Mouse (Mus musculus) erythroblast, embryonic 14.5 days (primary cell): ENCODE results near the gene Ptprn2. TPM values are rescaled to one million over a fixed set of nuclear protein-coding genes. Genes with fewer than 3 reads are reported as not detected.

ENCODE experiments used
- H3K27me3 ChIP-seq: 2 replicates; pipeline ENCODE4 v1.6.1; 2012; ENCODE audit warnings: inconsistent platforms; ENCODE audit not compliant: control insufficient read depth
- H3K36me3 ChIP-seq: 2 replicates; pipeline ENCODE4 v1.6.1; 2012; ENCODE audit warnings: mild to moderate bottlenecking, inconsistent platforms; ENCODE audit not compliant: control insufficient read depth
- H3K4me1 ChIP-seq: 2 replicates; pipeline ENCODE4 v1.6.1; 2012; ENCODE audit warnings: inconsistent platforms; ENCODE audit not compliant: control insufficient read depth
- H3K4me3 ChIP-seq: replicated peaks from 2 replicates; pipeline ENCODE3; 2012; ENCODE audit warnings: moderate library complexity, mild to moderate bottlenecking, inconsistent platforms
- H3K9me3 ChIP-seq: 2 replicates; pipeline ENCODE4 v1.6.1; 2012; ENCODE audit warnings: low read length, inconsistent platforms, mixed read lengths; ENCODE audit not compliant: control insufficient read depth
- GATA1 ChIP-seq: IDR thresholded peaks from 2 replicates; pipeline ENCODE4 v1.6.1; 2012; ENCODE audit warnings: low read length, inconsistent platforms, mixed read lengths
- TAL1 ChIP-seq: IDR thresholded peaks from 3 replicates; pipeline ENCODE4 v1.6.1; 2012; ENCODE audit warnings: low read length, inconsistent platforms, mixed read lengths
- polyA plus RNA-seq: library from polyadenylated mRNA; stranded (reverse); fragments of >175 nt; gene quantifications from 2 replicates; pipeline ENCODE4 v1.2.3, GENCODE M21; 2012

The Ptprn2 gene
- polyA plus RNA-seq, 1 experiment: 0.03 TPM

DNA sequence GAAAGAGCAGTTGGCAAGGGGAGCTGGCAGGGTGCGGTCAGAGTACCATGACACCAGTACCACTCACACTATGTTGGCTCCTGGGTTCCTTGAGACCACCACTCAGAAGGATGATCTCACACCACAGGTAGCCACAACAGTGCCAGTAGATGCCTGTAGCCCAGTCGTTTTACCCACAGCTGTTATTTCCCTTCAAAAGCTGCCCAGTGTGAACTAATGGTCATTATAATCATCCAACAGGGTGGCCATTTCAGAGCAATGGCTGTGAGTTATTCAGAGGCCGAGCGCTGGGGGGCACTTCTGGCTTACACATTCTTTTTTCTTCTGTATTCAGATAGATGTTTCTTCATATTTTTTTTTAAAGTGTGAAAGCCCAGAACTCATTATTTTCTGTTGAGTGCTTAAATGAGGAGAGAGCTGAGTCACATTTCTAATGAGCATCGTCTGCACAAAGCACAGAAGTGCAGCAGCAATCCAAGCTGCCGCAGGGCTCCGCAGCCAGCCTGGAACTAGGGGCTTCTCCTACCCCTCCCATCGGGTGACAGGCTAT is 357.3 kb downstream of the Ptprn2 start:
- H3K4me1 ChIP-seq: no peaks in the 10 kb centered on the region
- TF ChIP-seq GATA1: no peak
- no peak for TF ChIP-seq TAL1
- H3K9me3 ChIP-seq: peaks cover 23% of the 10 kb centered on the region
- no peaks in the 10 kb centered on the region for H3K27me3 ChIP-seq
- no peak overlapping the region for H3K4me3 ChIP-seq
- H3K36me3 ChIP-seq: no peaks in the 10 kb centered on the region

DNA sequence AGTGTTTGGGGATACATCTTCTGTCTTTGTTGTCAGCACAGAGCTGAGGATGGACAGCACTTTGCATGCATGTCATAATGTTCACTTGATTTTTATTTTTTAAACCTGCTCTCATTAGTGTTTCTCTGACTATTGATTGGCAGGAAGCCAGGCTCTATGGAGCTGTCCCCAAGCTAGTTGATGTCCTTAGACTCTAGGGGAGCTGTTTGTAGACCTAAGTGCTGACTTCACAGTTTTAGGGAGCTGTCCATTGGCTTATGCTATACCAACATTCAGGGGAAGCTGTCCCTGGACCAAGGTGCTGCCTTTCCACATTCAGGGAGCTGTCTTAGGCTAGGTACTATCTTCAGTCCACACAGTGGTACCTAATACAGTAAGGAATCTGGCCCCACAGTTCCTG is 360.7 kb downstream of the Ptprn2 start:
- TF ChIP-seq TAL1 (no peak), GATA1 (no peak)

DNA sequence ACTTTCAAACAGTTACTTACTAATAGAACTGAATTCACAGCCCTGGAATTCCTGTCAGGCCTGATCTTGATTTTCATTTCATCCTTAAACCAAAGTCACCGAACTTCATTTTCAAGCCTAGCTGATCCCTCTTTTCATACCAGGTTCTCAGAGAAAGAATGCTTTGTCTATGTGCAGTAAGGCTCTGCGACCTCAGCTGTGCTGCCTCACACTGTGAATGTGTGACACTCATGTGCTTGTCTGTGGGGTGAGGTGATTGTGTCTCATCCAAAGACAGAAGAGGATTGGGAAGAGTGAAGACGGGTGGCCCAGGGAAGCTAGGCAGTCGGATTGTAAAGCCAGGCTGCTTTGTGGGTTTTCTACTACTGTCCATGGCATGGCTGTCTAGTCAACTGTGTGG is 361.5 kb downstream of the Ptprn2 start:
- peaks cover 11% of the 10 kb centered on the region for H3K9me3 ChIP-seq
- H3K27me3 ChIP-seq: no peaks in the 10 kb centered on the region
- H3K36me3 ChIP-seq: no peaks in the 10 kb centered on the region
- H3K4me1 ChIP-seq: no peaks in the 10 kb centered on the region
- no peak for TF ChIP-seq GATA1
- TF ChIP-seq TAL1: no peak
- H3K4me3 ChIP-seq: no peak overlapping the region

More for the DNA sequence above, 360.7 kb downstream of the Ptprn2 start:
- no peaks in the 10 kb centered on the region for H3K36me3 ChIP-seq
- H3K4me3 ChIP-seq: no peak overlapping the region
- H3K9me3 ChIP-seq: peaks cover 14% of the 10 kb centered on the region
- H3K4me1 ChIP-seq: no peaks in the 10 kb centered on the region
- no peaks in the 10 kb centered on the region for H3K27me3 ChIP-seq

GRCm38 (mm10) chr12:116856307-116856706 is 370.8 kb downstream of the Ptprn2 start:
- Histone ChIP-seq H3K27me3 (no peaks in the 10 kb centered on the region), H3K4me1 (no peaks in the 10 kb centered on the region), H3K9me3 (peaks cover 27% of the 10 kb centered on the region), H3K36me3 (no peaks in the 10 kb centered on the region), H3K4me3 (no peak overlapping the region)
- TF ChIP-seq GATA1 (no peak), TAL1 (no peak)

DNA sequence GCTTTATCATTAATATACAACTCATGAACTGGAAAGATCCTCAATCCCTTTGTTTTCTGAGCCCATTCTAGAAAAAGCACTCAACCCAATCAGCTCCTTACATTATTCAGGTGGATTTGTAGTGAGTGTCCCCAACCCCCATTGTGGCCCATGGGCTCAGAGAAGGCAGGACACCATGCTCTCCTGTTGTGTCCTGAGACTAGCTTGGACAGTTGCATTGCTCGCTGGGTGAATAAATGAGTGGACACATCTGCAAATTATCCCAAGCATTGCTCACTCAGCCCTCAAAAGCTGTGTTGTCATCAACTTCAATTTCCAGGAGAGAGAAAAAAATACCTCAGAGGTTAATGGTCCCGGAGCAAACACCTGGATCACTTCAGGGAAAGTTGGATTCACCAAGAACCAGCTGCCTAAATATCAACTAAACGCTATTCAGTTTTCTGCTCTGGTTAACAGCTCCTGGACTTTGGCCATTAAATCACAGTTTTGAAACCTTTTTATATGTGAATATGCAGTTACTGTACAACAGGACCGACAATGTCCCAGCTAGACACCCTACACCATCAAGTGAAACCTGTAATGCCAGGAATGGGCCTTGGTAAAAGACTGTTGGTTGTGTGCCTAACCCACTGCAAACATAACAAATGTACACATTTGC is 376.0 kb downstream of the Ptprn2 start:
- TF ChIP-seq TAL1 (no peak), GATA1 (no peak)
- no peaks in the 10 kb centered on the region for H3K36me3 ChIP-seq
- H3K4me1 ChIP-seq: no peaks in the 10 kb centered on the region
- no peak overlapping the region for H3K4me3 ChIP-seq
- no peaks in the 10 kb centered on the region for H3K27me3 ChIP-seq
- peaks cover 13% of the 10 kb centered on the region for H3K9me3 ChIP-seq

GRCm38 (mm10) chr12:116863291-116863899 is 377.9 kb downstream of the Ptprn2 start:
- Histone ChIP-seq H3K36me3 (no peaks in the 10 kb centered on the region), H3K4me1 (no peaks in the 10 kb centered on the region), H3K4me3 (no peak overlapping the region), H3K9me3 (peaks cover 17% of the 10 kb centered on the region), H3K27me3 (no peaks in the 10 kb centered on the region)
- no peak for TF ChIP-seq TAL1

DNA sequence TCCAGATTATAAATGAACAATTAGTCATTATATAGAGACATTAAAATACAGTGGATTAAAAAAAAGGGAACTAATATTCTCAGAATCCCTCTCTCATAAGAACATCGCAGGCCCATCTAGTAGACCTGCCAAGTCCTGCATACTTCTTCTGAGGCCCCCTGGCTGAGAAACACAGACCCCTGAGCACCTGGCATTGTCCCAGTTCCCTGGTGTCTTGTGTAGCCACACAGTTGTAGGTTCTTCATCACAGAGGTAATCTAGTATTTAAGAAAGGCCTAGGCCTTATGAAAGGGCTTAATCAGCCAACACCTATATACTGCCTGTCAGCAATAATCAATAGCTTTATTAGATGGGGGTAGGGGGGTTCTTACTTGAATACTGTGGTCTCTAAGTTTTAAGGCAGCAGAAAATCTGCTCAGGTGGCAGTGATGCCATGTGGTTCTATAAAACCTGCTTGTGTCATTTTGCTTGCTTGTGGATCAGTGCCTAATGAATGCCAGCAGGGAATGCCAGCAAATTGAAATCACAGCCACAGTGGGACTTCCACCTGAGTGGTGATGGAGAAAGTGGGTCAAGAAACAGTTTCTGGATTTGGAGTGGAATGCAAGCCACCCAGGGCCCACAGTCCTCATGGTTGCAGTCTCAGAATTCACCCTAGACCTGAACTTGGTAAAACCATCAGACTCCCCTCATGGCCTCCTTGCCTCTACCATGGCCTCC is 388.5 kb downstream of the Ptprn2 start:
- no peak for TF ChIP-seq GATA1
- TF ChIP-seq TAL1: no peak
- H3K36me3 ChIP-seq: no peaks in the 10 kb centered on the region
- H3K9me3 ChIP-seq: no peaks in the 10 kb centered on the region
- H3K4me1 ChIP-seq: no peaks in the 10 kb centered on the region
- H3K27me3 ChIP-seq: no peaks in the 10 kb centered on the region
- no peak overlapping the region for H3K4me3 ChIP-seq

DNA sequence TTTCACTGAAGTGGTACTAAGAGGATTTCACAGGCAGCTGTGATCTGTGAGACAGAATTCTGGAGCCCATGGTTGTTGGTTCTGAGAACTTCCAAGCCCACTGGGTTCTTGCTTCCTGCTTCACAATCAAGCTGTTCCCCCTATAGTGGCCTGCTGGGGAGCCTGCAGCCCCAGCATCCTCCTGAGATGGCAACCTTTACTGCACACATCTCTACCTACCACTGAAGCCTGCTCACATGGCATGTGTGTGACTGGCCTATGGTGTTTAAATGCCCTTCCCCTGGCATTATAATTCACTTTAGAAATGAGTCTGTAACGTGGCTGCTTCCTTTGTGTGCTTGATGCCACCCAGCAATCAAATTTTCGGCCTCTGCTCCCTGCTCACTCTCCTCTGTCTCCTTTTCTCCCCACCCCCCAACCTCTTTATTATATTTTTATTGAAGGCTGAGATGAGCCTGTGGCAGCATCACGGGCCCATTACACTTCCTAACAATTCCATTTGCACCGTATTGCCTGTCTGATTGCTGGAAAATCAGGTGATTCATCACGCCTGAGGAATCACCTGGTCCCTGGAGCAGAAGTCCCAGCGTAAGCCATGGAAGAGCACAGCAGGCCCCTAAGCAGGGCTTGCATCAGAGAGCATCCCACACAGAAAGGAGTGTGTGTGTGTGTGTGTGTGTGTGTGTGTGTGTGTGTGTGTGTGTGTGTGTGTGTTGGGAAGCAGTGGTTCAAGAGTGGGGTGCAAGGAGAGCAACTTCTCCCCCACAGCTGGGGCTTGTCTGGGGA is 402.2 kb downstream of the Ptprn2 start:
- TF ChIP-seq TAL1: no peak
- no peak for TF ChIP-seq GATA1
- H3K4me1 ChIP-seq: no peaks in the 10 kb centered on the region
- no peak overlapping the region for H3K4me3 ChIP-seq
- peaks cover 11% of the 10 kb centered on the region for H3K9me3 ChIP-seq
- H3K27me3 ChIP-seq: no peaks in the 10 kb centered on the region
- no peaks in the 10 kb centered on the region for H3K36me3 ChIP-seq

- TF ChIP-seq TAL1: no peak
- TF ChIP-seq GATA1: no peak
- Histone ChIP-seq H3K36me3 (no peaks in the 10 kb centered on the region), H3K4me1 (no peaks in the 10 kb centered on the region), H3K9me3 (peaks cover 14% of the 10 kb centered on the region), H3K4me3 (no peak overlapping the region), H3K27me3 (no peaks in the 10 kb centered on the region)
These were observed 403.3 kb downstream of the Ptprn2 start for GRCm38 (mm10) chr12:116888856-116889255.
